Mouse (Mus musculus) adrenal gland, postnatal 14 days (tissue): ENCODE data around the gene Aspscr1. TPM values are rescaled to one million over a fixed set of nuclear protein-coding genes. Genes with fewer than 3 reads are reported as not detected.
A peak's percentile ranks its signal among the peaks of the same experiment; 100 is the strongest.

Experiments used
- DNase-seq: peaks from one replicate; pipeline ENCODE4 v3.0.0; 2021; ENCODE audit warnings: mixed read lengths
- long read RNA-seq, 2 experiments: library from polyadenylated mRNA; stranded (forward); transcript quantifications; one replicate each; pipeline ENCODE4 v2.0.0; 2021
- total RNA-seq: library from RNA; stranded (reverse); gene quantifications from 2 replicates; pipeline ENCODE4 v1.2.3, GENCODE M21; 2021

Aspscr1 gene
- total RNA-seq = 69.4 and 71.3 TPM in 2 replicates
- long read RNA-seq, experiment 1, transcript Aspscr1-203 (15 exons, 1,690 nt) = minor isoform, 7 of 172 reads
- long read RNA-seq, experiment 1, transcript Aspscr1-201 (16 exons, 1,820 nt) = major isoform, 103 of 172 reads
- long read RNA-seq, experiment 1, transcript Aspscr1-224 (2 exons, 491 nt) = minor isoform, 5 of 172 reads
- long read RNA-seq, experiment 1, partial matches to known transcripts = 12 of 172 reads
- long read RNA-seq, experiment 1, other reads (novel, unspliced or antisense) = 43 of 172 reads
- long read RNA-seq, experiment 2, transcript Aspscr1-201 (16 exons, 1,820 nt) = major isoform, 66 of 111 reads
- long read RNA-seq, experiment 2, partial matches to known transcripts = 10 of 111 reads
- long read RNA-seq, experiment 2, other reads (novel, unspliced or antisense) = 30 of 111 reads

DNA sequence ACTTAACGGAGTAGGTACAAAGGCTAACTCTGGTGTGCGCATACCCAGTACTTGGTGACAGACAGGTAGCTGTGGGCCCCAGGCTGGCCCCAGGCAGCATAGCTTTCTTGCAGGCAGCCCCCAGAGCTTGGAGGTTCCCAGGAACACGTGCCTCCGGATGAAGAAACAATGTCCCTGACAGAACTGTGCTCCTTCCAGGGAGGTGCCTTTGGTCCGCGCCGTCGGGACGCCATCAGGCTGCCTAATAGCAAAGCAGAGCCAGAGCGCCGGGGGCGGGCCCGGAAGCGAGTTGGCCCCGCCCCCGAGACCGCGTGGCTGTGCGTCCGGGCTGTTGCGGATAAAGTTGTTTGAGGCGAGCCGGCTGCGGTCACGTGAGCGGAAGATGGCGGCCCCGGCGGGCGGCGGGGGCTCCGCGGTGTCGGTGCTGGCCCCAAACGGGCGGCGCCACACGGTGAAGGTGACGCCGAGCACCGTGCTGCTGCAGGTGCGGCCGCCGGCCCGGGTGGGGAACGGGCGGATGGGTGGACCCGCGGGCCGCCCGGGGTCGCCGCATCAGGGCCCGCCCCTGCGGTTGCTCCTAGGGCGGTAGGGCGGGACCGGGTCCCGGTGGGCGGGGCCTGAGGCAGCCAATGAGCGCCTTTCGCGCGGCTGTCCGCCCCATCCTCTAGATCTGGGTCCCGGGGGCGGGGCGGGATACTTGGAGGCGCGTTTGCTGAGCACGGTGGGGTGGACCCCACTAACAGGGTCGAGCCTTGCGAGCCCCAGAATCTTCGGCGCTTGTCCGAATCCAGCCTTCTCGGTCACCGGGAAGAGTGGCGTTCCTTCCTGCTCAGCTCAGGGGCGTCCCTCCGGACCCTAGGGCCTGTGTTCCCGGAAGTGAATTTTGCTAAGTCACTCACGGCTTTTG is at the start of gene Aspscr1:
Aspscr1 (plus strand) TSS at position 287 of the 907 bp plus-strand sequence.
- DNase-seq = peak; percentile 99

DNA sequence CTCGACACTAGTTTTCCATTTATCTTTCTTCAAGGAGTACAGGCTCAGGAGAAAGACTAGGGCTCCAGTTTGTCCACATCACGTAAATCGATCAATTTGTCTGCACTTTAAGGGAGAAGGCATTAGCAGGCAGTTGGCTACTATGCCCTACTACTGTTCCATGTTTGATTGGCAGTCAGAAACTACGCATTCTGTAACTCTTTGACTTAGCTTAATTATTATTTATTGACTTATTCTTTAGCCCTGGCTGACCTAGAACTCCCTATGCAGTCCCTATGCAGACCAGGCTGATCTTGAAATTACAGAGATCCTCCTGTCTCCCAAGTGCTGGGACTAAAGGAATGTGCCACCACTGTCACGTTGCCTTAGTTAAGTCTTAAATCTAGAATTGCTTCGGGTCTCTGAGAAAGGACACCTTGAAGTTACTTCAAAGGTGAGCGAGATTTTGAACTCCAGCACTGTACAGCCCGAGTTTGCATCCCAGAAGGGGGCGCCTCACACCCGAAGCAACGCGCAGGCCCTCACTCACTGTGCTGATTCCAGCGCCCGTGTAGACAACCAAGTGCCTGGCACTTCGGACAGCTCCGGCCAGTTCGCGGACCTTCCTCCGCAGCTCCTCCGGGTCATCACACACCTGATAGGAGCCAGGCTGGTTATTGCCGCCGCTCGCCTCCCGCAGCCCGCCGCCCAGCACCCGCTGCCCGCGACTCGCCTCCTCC is 48.7 kb upstream of the Aspscr1 start:
- peak; percentile 87 for DNase-seq

DNA sequence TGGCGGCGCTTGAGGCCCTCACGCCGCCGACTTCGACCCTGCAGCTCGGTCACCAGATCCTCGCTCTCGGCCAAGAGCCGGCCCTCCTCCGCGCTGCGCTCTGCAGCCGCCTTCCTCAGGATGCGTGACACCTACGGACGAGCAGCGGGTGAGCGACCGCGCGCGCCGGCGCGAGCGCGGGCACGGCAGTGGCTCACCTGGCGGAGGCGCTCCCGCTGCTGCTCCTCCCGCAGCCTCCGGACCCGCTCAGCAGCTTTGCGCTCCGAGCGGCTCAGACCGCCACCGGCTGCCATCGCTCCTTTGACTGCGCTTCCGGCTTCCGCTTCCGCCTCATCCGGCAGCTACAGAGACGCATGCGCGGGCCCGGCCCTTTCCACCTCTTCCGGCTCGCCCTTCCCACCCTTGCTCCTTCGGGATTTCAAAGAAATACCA is 48.1 kb upstream of the Aspscr1 start:
- peak; percentile 93 for DNase-seq

DNA sequence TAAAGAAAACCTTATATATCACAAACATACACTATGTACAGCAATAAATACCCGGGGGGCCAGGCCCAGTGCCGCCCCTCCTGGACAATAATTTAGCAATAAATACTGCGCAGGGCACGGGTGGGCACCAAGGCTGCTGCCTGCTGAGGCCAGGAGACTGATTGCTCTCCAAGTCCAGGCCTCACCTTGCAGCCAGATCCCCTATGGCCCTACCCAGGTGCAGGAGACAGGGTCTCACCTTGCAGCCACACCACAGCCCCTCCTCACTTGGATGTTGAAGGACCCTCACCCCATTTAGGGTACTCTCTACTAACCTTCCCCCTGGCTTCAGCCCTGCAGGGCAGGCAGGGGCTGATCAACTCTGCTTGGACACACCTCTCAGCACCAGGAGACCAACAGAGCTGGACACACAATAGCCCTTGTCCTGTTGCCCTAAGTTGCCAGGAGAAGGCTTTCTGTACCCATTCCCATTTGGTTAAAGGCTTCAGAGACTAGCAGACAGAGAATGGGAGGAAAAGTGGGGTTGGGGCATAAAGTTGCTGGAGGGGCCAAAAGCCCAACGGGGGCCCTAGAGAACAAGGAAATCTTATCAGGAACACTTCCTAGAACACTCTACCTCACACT is 47.5 kb upstream of the Aspscr1 start, which contains the start of gene Sirt7:
Sirt7 (minus strand) TSS at position 89 of the 624 bp plus-strand sequence.
- no peak for DNase-seq

DNA sequence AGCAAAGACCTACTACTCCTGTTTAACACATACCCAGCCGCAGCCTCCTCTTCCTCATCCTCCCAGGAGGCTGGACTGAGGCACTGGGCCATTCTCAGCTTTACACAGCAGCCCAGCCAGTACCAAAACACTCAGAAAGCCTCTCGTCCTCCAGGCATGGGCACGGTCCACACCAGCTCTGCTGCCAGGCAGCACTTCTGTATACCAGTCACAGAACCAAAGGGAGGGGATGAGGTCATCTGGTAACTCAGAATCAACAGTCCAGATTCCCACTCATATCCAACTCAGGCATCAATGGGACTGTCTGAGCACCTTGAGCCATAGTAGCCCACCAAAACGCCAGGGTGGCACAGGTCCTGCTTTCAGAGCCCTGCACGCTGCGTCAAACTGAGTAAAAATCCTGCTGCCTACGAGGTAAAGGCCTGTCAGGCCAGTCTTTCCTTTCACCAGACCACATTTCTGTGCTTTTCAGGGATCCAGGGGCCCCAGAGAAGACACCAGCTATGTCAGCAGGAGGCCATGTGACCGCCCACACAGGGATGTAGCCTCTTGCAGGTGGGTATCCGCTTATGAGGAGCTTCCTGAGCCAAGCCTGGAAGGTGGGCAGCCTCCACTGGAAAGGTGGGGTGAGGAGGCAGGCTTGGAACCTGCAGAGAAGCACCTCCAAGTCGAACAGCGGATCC is 45.8 kb upstream of the Aspscr1 start:
- no peak for DNase-seq

DNA sequence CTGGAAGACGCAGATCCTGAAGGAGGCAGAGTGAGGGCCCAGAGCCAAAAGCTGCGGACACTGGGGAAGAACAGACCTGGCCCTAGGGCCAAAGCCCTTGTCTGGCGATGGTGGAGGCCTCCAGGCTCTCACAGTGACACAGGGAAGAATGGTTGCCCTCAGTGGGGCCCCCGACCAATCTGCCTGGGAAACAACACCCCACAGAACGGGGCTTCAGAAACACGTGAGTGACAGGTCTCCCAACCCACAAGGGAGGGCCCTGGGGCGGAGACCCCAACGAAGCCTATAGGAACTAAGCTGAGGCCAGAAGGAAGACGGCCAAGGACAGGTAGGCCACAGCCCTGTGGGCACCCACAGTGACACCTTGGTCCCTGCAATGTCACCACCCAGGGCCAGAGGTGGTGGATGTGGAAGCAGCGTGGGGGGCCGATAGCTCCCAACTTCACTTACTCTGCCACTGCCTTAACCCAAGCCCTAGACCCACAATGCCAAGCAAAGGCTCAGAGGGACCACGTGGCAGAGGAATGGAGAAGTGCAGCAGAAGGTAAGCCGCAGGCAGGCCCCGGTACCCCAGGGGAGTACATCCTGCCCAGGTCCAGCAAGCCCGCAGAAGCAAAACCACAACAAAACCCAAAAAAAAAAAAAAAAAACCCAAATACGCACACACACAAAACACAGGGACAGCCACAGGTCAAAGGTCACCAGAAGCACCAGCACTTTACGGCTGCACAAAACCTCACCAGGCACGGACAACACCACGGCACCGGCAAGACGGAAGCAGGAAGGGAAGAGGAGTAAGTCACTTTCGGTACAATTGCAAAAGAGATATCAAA is 45.1 kb upstream of the Aspscr1 start:
- DNase-seq = no peak

DNA sequence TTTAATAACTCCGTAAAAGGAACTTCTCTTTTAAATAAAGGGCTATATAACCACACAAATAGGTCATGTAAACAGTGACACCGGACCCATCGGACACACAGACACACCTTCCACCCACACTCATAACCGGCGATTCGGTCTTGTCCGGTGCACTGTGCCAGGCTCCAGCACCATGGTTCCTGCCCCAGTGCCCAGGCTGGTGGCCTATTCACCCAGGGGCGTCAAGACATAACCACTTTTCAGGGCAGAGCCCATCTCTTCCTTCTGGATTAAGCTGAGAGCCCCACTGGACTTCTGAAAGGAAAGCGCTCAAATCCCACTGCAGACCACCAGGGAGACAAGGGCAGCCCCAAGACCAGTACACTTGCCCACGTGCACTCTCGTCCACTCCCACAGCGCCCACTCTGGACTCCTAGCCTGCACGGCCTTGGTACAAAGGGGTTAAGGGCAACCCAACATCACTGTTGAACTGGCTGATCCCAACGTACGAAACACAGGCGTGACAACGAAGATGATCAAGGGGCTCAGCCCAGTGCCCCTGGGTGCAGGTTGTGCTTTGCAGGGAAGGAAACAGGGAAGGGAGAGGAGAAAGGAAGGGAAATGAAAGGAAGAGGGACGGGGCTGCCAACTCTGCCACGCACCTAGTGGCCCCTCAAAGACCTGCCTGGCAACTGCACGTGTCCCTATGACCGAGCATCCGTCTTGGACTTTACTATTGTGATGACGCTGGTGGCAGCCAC is 44.0 kb upstream of the Aspscr1 start:
- no peak for DNase-seq

DNA sequence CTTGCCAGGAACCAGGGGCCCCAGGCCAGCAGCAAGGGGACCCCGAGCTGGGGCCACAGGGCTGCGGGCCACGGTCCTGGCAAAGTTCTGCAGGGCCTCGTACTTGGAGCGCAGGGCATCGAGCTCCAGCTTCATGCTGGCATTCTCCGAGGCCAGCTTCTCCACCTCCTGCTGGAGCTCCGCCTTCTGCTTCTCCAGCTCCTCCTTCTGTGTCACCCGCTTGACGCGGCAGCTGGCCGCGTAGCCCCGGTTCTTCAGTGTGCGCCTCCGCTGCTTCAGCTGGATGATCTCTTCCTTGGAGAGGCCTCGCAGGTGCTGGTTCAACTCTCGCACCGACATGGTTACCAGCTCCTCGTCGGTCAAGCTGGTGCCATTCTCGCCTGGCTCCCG is 43.4 kb upstream of the Aspscr1 start:
- peak; percentile 63 for DNase-seq

DNA sequence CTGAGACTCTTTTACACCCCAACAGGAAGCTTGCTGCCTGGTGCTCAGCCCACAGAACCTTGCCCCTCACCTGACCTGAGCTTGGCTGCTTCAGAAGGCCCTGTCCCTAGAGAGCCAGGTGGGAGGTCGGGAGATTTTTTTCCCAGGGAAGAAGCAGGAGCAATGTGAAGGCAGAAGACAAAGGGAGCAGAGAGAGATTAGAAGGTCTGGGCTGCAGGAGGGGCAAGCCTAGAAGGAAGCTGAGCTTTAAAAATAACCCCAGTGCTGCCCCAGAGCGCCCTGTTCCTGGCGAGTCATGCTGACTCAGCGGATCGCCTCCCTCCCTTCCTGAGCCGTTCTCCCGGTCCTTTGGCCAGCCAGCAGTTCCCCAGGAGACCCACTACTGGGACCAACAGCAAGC is 42.9 kb upstream of the Aspscr1 start:
- peak; percentile 75 for DNase-seq

DNA sequence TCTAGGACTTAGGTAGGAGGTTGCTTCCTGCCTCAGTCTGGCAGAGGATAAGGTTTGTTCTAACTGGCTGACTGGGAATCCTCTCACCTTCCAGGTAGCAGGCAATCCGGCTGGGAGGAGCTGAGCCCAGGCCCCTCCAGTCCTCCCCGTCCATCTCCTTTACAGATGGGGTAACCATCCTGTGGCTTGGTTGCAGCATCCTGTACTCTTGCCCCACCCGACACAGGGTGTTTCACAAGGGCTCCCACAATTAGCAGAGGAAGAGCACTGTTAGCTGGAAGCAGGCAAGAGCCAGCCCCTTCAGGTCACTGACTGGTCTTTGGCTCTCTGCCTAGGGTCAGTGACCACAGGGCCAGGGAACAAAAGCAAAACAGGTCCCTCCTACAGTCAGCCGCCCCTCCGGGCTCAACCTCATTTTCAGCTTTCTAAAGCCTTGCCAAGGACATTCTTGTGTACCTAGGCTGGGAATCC is 42.3 kb upstream of the Aspscr1 start:
- DNase-seq = peak; percentile 74

DNA sequence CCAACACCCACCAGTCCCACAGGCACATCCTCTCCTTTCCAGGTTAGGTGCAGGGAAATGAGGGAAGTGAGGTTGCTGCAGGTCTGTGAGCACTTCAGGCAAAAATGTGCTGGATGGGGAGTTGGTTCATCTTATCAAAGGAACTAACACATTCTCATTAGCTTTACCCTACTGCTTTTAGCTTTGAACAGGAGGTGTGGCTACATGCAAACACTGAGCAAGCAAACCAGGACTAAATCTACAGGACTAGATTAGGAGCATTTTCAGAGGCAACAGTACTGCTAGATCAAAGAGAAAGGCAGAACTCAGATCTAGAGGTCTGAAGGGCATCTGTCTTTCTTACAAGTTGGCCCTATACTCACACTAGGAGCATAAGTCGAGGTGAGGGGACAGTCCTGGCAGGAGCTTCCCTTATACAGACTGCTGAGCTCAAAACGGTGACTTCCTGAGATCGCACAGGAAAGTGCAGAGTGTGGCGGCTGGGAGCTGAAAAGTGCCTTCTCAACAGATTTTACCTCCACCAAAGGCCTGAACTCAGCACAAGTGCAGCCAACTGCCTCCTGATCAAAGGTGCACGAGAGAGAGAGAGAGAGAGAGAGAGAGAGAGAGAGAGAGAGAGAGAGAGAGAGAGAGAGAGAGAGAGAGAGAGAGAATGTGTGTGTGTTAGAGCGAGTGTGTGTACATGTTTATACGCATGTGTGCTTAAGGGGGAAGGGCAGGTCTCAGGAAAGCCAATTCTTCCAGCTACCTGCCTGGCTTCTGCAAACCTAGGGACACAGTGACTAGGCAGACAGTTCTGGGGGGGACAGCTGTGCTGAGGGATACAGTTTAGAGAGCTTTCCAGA is 41.7 kb upstream of the Aspscr1 start:
- no peak for DNase-seq

DNA sequence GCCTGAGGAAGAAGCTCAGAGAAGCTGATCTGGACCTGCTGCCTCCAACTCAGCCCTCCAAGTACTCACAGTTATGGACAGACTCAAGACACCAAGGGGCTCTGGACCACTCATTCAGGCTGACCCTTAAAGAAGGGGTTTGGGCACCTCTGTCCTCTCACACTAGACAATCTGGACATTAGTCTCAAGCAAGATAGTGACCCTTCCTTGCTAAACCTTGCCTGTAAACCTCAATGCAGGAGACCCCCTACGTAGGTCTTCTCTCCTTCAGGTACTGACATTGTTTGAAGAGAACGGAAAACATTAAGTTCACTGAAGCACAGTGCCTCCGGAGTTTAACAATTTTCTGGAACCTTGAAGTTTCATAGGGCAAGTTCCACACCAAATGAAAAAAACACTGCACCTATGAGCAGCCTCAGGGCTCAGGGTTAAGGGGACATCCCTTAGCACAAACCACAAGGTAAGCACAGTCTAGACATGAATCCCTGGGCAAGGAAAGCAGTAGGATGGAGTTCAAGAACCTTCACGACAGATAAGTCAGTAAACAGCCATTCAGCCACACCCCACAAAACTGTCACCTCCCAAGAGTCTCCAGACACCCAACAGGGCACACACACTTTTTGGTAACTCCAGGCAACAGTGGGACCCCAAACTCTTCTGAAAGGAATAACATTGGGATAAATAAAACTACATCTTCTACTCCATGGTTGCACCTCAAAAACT is 40.9 kb upstream of the Aspscr1 start:
- DNase-seq = peak; percentile 4

DNA sequence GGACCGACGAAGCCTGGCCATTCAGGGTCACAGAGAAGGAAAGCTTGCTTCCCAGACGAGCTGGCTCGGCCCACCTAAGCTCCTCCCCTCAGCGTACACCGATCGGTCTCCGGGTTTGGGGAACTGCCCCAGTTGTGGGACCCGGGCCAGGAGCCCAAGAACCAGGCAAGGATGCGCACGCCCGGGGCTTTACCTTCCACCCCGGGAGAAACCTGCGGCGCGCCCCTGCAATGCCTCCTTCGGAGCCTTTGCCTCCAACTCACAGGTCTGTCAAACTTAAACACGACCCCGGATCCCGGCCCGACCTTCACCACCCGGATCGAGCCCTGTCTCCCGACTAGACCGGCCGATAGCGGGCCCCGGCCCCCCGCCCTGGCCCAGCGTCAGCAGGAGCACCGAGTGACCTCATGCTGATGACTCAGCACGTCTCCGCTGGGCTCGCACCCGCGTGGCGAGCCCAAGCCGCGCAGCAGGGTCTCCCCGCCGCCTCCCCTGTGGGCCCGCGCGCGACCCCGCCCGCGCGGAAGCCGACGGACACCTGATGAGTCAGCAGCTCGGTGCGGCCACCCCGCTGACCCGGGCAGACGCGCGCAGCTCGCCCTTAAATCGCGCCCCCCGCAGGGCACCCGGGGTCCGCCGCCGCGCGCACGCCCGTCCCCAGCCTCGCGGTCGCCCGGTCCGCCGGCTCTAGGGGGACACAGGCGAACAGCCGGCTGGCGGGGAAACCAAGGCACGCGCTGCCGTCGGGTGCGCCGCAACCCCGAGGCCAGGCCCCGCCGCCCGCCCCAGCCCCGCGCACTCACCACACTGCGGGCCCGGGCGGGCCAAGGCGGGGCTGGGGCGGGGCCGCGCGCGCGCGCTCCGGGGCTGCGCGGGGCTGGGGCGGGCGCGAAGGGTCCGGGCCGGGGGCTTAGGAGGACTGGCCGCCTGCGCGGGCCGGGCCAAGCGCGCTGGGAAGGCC is 39.9 kb upstream of the Aspscr1 start:
- peak; percentile 87 for DNase-seq

DNA sequence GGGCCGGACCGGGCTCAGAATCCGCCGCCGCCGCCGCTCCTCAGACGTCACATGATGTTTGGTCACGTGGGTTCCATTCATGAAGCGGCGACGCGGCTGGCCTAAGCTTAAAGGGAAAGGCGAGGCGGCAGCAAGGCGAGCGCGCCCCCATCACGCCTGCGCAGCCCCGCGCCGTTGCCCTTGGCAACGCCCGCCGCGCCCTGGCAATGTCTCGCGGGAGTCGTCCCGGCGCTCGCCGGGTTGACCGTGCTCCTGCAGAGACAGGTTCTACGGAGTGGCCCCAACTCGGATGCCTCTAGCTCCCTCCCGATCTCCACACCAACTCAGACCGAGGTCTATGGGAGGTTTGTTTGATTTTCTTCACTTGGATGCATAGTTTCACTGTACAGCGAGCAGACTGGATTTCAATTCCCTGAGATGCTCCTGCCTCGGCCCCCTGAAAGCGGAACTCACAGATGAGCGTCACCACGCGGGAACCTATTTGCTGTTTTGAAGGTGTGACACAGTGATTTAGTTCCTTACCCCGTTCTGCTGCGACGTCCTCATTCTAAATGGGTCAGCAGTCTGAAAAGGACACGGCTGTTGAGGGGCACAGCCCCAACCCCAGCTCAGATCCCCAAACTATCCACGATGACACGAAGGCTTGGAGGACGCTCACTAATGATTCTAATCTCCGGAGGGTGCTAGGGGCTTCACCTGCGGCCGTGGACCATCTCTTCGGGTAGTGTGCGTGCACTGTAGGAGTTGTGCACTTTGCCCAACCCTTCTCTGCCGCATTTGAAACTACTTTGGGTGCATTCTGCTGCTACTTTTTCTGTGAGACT is 39.0 kb upstream of the Aspscr1 start, which contains the start of gene Mafg:
Mafg (minus strand) TSS at position 81 of the 824 bp plus-strand sequence.
- peak; percentile 96 for DNase-seq

DNA sequence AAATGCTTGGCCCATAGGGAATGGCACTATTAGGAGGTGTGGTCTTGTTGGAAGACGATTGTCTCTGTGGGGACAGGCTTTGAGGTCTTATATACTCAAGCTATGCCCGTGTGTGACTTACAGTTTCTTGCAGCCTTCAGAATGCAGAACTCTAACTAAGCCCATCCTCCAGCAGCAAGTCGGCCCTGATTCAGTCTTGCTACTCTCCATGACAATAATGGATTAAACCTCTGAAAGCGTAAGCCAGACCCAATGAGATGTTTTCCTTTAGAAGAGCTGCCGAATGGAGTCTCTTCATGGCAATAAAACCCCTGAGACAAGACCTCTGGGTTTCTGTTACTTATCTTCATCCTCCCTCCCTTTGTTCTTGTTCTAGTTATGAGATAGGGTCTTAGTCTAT is 38.0 kb upstream of the Aspscr1 start:
- no peak for DNase-seq

DNA sequence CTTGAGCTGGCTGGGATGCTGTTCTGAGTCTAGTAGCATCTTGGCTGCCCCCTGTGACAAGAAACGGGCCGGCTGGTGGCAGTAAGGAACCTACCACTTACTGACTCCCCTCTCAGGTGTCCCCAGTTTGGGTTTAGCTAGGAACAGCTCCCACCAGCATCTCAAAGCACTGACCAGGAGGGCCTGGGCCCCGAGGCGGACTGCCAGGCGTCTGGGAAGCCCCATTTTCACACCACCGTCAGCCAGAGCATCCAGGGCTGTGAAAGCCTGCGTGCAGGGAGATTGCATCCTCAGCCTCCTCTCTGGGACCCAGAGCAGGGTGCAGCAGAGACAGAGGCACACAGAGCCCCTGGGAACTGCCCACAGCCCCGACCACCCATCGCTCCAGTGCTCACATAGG is 31.5 kb upstream of the Aspscr1 start:
- no peak for DNase-seq
